Mouse (Mus musculus) kidney, embryonic 14.5 days (tissue): Measurements from ENCODE around the gene Itga5. TPM values are rescaled to one million over a fixed set of nuclear protein-coding genes. Genes with fewer than 3 reads are reported as not detected.
"Not testable (repeated sequence)": the region's sequence is repeated elsewhere in the genome, so short reads cannot be mapped to it uniquely, and the experiment has no call there.

Experiments used
- ATAC-seq: fragments of 200-750 bp; cut with Nextera tagmentation; 2 replicates; pipeline ENCODE4 v1.8.0; 2017; ENCODE audit warnings: moderate number of reproducible peaks, mild to moderate bottlenecking, moderate TSS enrichment, moderate library complexity; ENCODE audit not compliant: low FRiP score, low TSS enrichment
- H3K27ac ChIP-seq: fragments of 300-500 bp; sonication (generic); 2 replicates; pipeline ENCODE4 v1.5.1; 2014; ENCODE audit warnings: low read depth, mild to moderate bottlenecking, low read length, moderate library complexity, mixed read lengths
- H3K27me3 ChIP-seq: fragments of 300-500 bp; sonication (generic); 2 replicates; pipeline ENCODE4 v1.6.1; 2014; ENCODE audit warnings: mild to moderate bottlenecking, low read length; ENCODE audit not compliant: control insufficient read depth, insufficient read depth
- H3K36me3 ChIP-seq: fragments of 300-500 bp; sonication (generic); 2 replicates; pipeline ENCODE4 v1.6.1; 2014; ENCODE audit warnings: low read length, mixed read lengths; ENCODE audit not compliant: control insufficient read depth, insufficient read depth
- H3K4me1 ChIP-seq: fragments of 300-500 bp; sonication (generic); 2 replicates; pipeline ENCODE4 v1.6.1; 2014; ENCODE audit warnings: low read length, mixed read lengths; ENCODE audit not compliant: control insufficient read depth, insufficient read depth
- H3K4me2 ChIP-seq: fragments of 300-500 bp; sonication (generic); replicated peaks from 2 replicates; pipeline ENCODE4 v1.6.1; 2014; ENCODE audit warnings: low read depth, mild to moderate bottlenecking, low read length
- H3K4me3 ChIP-seq: fragments of 300-500 bp; sonication (generic); 2 replicates; pipeline ENCODE4 v1.5.1; 2014; ENCODE audit warnings: mild to moderate bottlenecking, low read length
- H3K9ac ChIP-seq: fragments of 300-500 bp; sonication (generic); 2 replicates; pipeline ENCODE4 v1.6.1; 2014; ENCODE audit warnings: low read depth, mild to moderate bottlenecking, low read length, moderate library complexity
- H3K9me3 ChIP-seq: fragments of 300-500 bp; sonication (generic); 2 replicates; pipeline ENCODE4 v1.6.1; 2016; ENCODE audit warnings: low read length; ENCODE audit not compliant: control insufficient read depth
- WGBS: fragments of 180-500 bp; shearing (Covaris S2); extraction: QIAGEN DNeasy Blood & Tissue Kit; methylation state at CpG from one replicate; pipeline ENCODE4 v1.1.7; 2014; 5-methylcytosine and 5-hydroxymethylcytosine counted together
- polyA plus RNA-seq: library from polyadenylated mRNA; unstranded; fragments of >200 nt; fragmentation: Nextera tagmentation; extraction: Ambion mirVana; gene quantifications from 2 replicates; pipeline ENCODE4 v1.2.1, GENCODE M21; 2014

Itga5 gene
- 19.6 and 37.4 TPM in 2 replicates for polyA plus RNA-seq

DNA sequence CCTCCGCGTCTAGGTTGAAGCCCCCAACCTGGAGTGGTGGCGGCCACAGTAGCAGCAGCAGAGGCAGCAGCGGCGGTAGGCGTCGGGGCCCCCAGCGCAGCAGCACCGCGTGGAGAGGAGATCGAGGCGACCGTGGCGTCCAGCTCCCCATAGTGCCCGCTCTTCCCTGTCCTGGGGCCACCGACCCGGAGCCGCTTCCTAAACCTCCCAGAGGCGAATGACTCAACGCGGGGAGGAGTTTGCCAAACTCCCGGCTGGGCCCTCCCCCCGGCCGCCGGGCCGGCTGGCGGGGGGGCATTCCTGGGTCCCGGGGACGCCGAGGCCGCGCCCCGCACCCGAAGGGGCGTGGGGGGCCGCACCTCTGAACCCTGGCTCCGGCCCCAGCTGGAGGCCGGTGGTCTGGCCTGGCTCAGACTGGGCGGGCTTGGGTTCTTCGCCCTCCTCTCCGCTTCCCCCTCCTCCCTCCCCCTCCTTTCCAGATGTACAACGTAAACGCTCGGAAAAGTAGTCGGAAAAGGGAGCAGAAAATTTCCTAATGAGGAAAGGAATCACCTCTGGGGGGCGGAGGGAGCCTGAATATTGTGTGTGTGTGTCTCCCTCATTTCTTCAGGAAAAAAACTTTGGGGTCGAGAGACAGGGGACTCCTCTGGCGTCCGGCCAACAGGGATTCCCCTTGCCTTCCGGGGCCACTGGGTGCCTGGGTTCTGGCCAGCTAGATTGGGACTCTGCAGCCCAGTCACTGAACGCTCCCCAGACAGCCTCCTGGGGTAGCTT lies at the start of gene Itga5:
Itga5 (minus strand) TSS at position 388 of the 774 bp plus-strand sequence.
- Histone ChIP-seq H3K27ac (peak within 1 kb of the TSS; percentile 76), H3K4me1 (peaks cover 24% of the 10 kb centered on the region; the same call in 1 of the 2 replicates), H3K4me2 (peak within 1 kb of the TSS; percentile 89), H3K27me3 (no peaks in the 10 kb centered on the region), H3K36me3 (no peaks in the 10 kb centered on the region), H3K9ac (peak within 1 kb of the TSS; percentile 87), H3K9me3 (no peaks in the 10 kb centered on the region), H3K4me3 (peak within 1 kb of the TSS; percentile 88)
- 1% methylated on average over 48 of the region's 51 CpGs for WGBS
- peak; percentile 77 for ATAC-seq

DNA sequence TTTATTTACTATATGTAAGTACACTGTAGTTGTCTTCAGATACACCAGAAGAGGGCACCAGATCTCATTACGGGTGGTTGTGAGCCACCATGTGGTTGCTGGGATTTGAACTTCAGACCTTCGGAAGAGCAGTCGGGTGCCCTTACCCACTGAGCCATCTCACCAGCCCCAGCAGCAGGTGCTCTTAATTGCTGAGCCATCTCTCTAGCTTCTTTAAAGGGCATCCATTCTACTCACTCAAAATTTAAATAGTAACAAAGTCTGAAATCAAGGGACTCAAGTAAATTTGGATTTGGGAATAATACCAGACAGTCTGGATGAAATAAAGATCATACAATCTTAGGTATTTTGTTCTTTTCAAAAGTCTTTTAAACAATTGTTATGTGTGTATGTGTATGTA lies 39.0 kb upstream of the Itga5 start:
- H3K4me1 ChIP-seq, ATAC-seq, H3K4me2 ChIP-seq, H3K9ac ChIP-seq, H3K9me3 ChIP-seq, H3K27me3 ChIP-seq, H3K27ac ChIP-seq, H3K36me3 ChIP-seq, H3K4me3 ChIP-seq: not testable (repeated sequence)
- WGBS = 94% methylated on average over 2 of the region's 3 CpGs

DNA sequence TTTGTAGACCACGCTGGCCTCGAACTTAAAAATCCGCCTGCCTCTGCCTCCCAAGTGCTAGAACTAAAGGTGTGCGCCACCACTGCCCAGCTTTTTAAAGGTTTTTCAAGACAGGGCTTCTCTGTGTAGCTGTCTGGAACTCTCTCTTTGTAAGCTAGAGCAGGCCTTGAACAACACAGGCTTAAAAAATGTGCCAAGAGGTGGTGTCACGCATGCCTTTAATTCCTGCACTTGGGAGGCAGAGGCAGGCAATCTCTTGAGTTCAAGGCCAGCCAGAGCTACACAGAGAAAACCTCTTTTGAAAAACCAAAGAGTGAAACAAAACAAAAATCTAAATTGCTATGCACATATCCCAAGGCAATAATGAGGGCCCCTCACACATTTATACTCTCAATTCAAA lies 34.8 kb upstream of the Itga5 start:
- 93% methylated on average over 5 of the region's 5 CpGs for WGBS
- Histone ChIP-seq H3K27me3 (no peaks in the 10 kb centered on the region), H3K9ac (no peak overlapping the region), H3K4me3 (no peak overlapping the region), H3K9me3 (no peaks in the 10 kb centered on the region), H3K27ac (no peak overlapping the region), H3K4me2 (no peak overlapping the region), H3K4me1 (no peaks in the 10 kb centered on the region), H3K36me3 (no peaks in the 10 kb centered on the region)
- no peak for ATAC-seq

DNA sequence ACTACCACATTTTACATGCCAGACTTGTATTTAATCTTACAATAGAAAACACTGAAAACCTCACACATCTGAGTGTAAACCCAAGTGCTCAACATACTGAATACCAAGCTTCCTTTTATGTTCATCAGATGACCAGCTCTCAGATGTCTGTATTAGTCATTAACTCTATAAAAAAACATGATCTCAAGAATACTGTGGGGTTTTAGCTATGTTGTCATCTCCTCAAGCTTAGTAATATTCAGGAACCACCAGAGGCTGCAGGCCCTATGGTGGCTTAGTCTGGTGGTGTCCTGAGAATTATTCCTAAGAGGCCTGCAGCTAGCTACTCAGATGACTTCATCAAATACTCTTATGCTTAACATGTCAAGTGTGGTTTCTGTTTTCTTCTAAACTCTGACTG lies 27.0 kb upstream of the Itga5 start:
- Histone ChIP-seq H3K36me3 (no peaks in the 10 kb centered on the region), H3K4me1 (no peaks in the 10 kb centered on the region), H3K4me3 (no peak overlapping the region), H3K9me3 (no peaks in the 10 kb centered on the region), H3K27ac (no peak overlapping the region), H3K27me3 (no peaks in the 10 kb centered on the region), H3K9ac (no peak overlapping the region), H3K4me2 (no peak overlapping the region)
- ATAC-seq = no peak

- peak; percentile 57; the same call in 1 of the 2 replicates for ATAC-seq
- 63% methylated on average over 3 of the region's 4 CpGs for WGBS
Measured at GRCm38 (mm10) chr15:103388556-103389145, 22.1 kb upstream of the Itga5 start.

DNA sequence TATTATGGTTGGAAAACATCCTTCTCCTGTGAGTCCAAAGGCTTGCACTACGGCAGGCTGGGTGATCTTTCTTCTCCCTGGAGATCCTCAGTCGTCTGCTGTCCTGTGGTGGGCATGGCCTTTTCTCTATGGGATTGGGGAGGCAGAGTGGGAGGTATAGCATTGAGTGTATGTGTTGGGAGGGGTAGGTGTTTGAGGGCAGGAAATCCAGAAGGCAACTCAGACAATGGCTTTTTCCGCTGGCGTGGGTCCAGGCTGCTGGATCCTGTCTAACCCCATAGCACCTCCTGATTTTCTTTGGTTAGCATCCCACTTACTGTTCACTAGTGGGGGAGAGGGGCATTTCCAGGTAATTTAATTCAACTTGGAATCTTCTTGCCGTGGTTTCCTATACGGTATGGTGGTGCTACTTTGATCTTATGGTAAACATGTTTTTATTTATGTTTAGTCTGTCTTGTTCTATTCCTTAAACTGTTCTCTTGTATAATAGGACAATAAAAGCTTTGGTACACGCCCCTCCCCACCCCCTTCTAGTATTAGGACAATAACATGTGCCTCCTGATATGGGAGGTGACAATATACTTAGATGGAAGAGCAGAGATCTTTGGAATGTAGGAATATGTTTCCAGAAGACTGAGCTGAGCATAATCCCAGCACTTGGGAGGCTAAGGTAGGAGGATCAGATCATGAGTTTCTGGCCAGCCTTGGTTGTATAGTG lies 17.4 kb upstream of the Itga5 start:
- peak; percentile 36; the same call in 1 of the 2 replicates for ATAC-seq

More at GRCm38 (mm10) chr15:103388556-103389145, 22.1 kb upstream of the Itga5 start:
- Histone ChIP-seq H3K9ac (no peak overlapping the region), H3K4me3 (no peak overlapping the region), H3K27me3 (no peaks in the 10 kb centered on the region), H3K4me2 (no peak overlapping the region), H3K4me1 (peaks cover under 1% of the 10 kb centered on the region; the same call in 1 of the 2 replicates), H3K27ac (no peak overlapping the region), H3K9me3 (no peaks in the 10 kb centered on the region), H3K36me3 (no peaks in the 10 kb centered on the region)

GRCm38 (mm10) chr15:103382795-103383406 lies 16.3 kb upstream of the Itga5 start:
- no peak overlapping the region for H3K4me3 ChIP-seq
- ATAC-seq = peak; percentile 76; the same call in 1 of the 2 replicates
- no peaks in the 10 kb centered on the region for H3K9me3 ChIP-seq
- H3K4me2 ChIP-seq = no peak overlapping the region
- H3K27ac ChIP-seq = peak overlapping the region; percentile 68
- WGBS = 5% methylated on average over 5 of the region's 5 CpGs
- peaks cover 14% of the 10 kb centered on the region for H3K4me1 ChIP-seq
- H3K9ac ChIP-seq = no peak overlapping the region
- no peaks in the 10 kb centered on the region for H3K27me3 ChIP-seq
- no peaks in the 10 kb centered on the region for H3K36me3 ChIP-seq

More for the DNA sequence above, 17.4 kb upstream of the Itga5 start:
- H3K9me3 ChIP-seq = no peaks in the 10 kb centered on the region
- WGBS = 63% methylated on average over 7 of the region's 7 CpGs
- H3K9ac ChIP-seq = no peak overlapping the region
- H3K4me1 ChIP-seq = peaks cover 14% of the 10 kb centered on the region
- H3K4me3 ChIP-seq = no peak overlapping the region
- H3K4me2 ChIP-seq = 0 out of 2 replicates have a peak overlapping the region, but pooled peaks have one; percentile 8
- H3K36me3 ChIP-seq = no peaks in the 10 kb centered on the region
- peak overlapping the region; percentile 68; the same call in 1 of the 2 replicates for H3K27ac ChIP-seq
- H3K27me3 ChIP-seq = no peaks in the 10 kb centered on the region

DNA sequence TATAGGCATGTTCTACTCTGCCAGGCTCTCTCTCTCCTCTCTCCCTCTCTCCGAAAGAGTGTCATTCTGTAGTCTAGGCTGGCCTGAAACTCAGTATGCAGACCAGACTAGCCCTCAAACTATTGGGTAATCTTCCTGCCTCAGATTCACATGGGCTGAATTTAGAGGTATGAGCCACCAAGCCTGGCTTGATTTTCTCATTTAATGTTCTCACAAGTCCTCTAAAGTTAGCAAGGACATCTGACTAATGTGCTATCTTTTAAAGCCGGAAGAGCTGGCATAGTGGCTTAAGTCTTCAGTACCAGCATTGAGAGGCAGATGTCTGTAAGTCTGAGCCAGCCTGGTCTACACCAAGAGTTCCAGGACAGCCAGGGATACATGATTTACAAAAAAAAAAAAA lies 15.5 kb upstream of the Itga5 start:
- no peaks in the 10 kb centered on the region for H3K36me3 ChIP-seq
- H3K27ac ChIP-seq = no peak overlapping the region
- no peak overlapping the region for H3K9ac ChIP-seq
- no peaks in the 10 kb centered on the region for H3K27me3 ChIP-seq
- 88% methylated on average over 2 of the region's 2 CpGs for WGBS
- no peak overlapping the region for H3K4me2 ChIP-seq
- no peaks in the 10 kb centered on the region for H3K9me3 ChIP-seq
- H3K4me1 ChIP-seq = peaks cover 14% of the 10 kb centered on the region
- no peak overlapping the region for H3K4me3 ChIP-seq
- ATAC-seq = no peak
